Mouse (Mus musculus) embryonic facial prominence, embryonic 14.5 days (tissue): ENCODE results near the gene Srarp. TPM values are rescaled to one million over a fixed set of nuclear protein-coding genes. Genes with fewer than 3 reads are reported as not detected.

Source experiments
- ATAC-seq: fragments of 200-750 bp; cut with Nextera tagmentation; 2 replicates; pipeline ENCODE4 v1.8.0; 2017; ENCODE audit warnings: low read depth, moderate number of reproducible peaks, moderate TSS enrichment
- DNase-seq: peaks from one replicate; pipeline ENCODE4 v3.0.0-alpha.2; 2015; ENCODE audit warnings: low spot score
- H3K27ac ChIP-seq: fragments of 300-500 bp; sonication (generic); replicated peaks from 2 replicates; pipeline ENCODE4 v1.5.1; 2014; ENCODE audit warnings: low read depth, mild to moderate bottlenecking, low read length, moderate library complexity
- H3K27me3 ChIP-seq: fragments of 300-500 bp; sonication (generic); replicated peaks from 2 replicates; pipeline ENCODE4 v1.6.1; 2014; ENCODE audit warnings: low read length; ENCODE audit not compliant: control insufficient read depth, insufficient read depth
- H3K36me3 ChIP-seq: fragments of 300-500 bp; sonication (generic); 2 replicates; pipeline ENCODE4 v1.6.1; 2014; ENCODE audit warnings: low read length, mixed read lengths; ENCODE audit not compliant: control insufficient read depth, insufficient read depth
- H3K4me1 ChIP-seq: fragments of 300-500 bp; sonication (generic); 2 replicates; pipeline ENCODE4 v1.6.1; 2014; ENCODE audit warnings: antibody characterized with exemption, low read length; ENCODE audit not compliant: control insufficient read depth, insufficient read depth
- H3K4me2 ChIP-seq: fragments of 300-500 bp; sonication (generic); 2 replicates; pipeline ENCODE4 v1.6.1; 2014; ENCODE audit warnings: low read depth, mild to moderate bottlenecking, low read length, moderate library complexity, mixed read lengths
- H3K4me3 ChIP-seq: fragments of 300-500 bp; sonication (generic); 2 replicates; pipeline ENCODE4 v1.5.1; 2014; ENCODE audit warnings: low read depth, mild to moderate bottlenecking, low read length
- H3K9ac ChIP-seq: fragments of 300-500 bp; sonication (generic); 2 replicates; pipeline ENCODE4 v1.6.1; 2014; ENCODE audit warnings: low read depth, mild to moderate bottlenecking, low read length, moderate library complexity, mixed read lengths
- H3K9me3 ChIP-seq: fragments of 300-500 bp; sonication (generic); 2 replicates; pipeline ENCODE4 v1.6.1; 2016; ENCODE audit warnings: low read length; ENCODE audit not compliant: control insufficient read depth
- WGBS: fragments of 180-500 bp; shearing (Covaris S2); extraction: QIAGEN DNeasy Blood & Tissue Kit; methylation state at CpG from one replicate; pipeline ENCODE4 v1.1.7; 2014; 5-methylcytosine and 5-hydroxymethylcytosine counted together
- polyA plus RNA-seq: library from polyadenylated mRNA; unstranded; fragments of >200 nt; fragmentation: Nextera tagmentation; extraction: Ambion mirVana; gene quantifications from 2 replicates; pipeline ENCODE4 v1.2.1, GENCODE M21; 2014

Gene Srarp
- polyA plus RNA-seq, 1 experiment from 2014 or later: not detected

- peak; percentile 94 for ATAC-seq
- Histone ChIP-seq H3K9ac (peak overlapping the region; percentile 58), H3K4me1 (peaks cover 7% of the 10 kb centered on the region), H3K4me3 (peak overlapping the region; percentile 44), H3K27ac (peak overlapping the region; percentile 67; the same call in 1 of the 2 replicates), H3K4me2 (peak overlapping the region; percentile 84), H3K27me3 (no peaks in the 10 kb centered on the region), H3K36me3 (no peaks in the 10 kb centered on the region), H3K9me3 (no peaks in the 10 kb centered on the region)
- peak; percentile 86 for DNase-seq
- WGBS: 3% methylated on average over 27 of the region's 36 CpGs
Measured at GRCm38 (mm10) chr4:141425484-141426479, 10.1 kb downstream of the Srarp start.

DNA sequence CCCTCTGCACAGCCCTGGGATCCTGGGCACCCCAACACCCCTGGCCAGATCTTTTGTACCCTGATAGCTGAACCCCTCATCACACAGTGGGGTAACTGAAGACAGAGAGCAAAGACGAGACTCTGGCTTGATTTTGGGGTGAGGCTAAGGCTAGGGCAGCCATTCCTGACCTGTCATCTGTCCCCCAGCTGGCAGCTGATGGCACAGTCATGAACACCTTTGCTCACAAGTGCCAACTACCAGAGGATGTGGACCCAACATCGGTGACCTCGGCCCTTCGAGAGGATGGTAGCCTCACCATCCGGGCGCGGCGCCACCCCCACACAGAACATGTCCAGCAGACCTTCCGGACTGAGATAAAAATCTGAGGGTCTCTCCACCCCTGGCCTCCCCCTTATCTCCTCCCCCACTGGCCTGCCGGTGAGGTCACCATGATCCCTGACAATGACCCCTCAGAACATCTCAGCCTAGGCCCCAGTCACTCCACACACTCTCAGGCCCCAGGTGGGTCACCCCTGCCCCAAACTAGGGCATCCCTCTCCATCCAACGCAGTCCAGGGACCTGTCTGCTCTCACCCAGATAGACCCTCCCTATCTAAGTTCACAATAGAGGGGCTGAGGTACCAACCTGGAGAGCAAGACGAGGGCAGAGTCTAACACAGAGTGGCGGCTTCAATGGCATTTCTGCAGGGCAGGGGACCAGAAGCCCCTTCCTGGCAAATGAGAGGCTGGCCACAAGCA, 12.0 kb downstream of the Srarp start:
- no peak for DNase-seq
- Histone ChIP-seq H3K4me1 (peaks cover 7% of the 10 kb centered on the region), H3K4me3 (no peak overlapping the region), H3K36me3 (no peaks in the 10 kb centered on the region), H3K9me3 (no peaks in the 10 kb centered on the region), H3K27ac (no peak overlapping the region), H3K9ac (no peak overlapping the region), H3K4me2 (no peak overlapping the region), H3K27me3 (no peaks in the 10 kb centered on the region)
- WGBS: 79% methylated on average over 9 of the region's 13 CpGs
- no peak for ATAC-seq

GRCm38 (mm10) chr4:141423288-141423687, 12.6 kb downstream of the Srarp start:
- ATAC-seq (no peak), DNase-seq (no peak)
- WGBS: 82% methylated on average over 5 of the region's 5 CpGs
- Histone ChIP-seq H3K9me3 (no peaks in the 10 kb centered on the region), H3K9ac (no peak overlapping the region), H3K4me3 (no peak overlapping the region), H3K4me2 (no peak overlapping the region), H3K27ac (no peak overlapping the region), H3K36me3 (no peaks in the 10 kb centered on the region), H3K4me1 (peaks cover 7% of the 10 kb centered on the region), H3K27me3 (no peaks in the 10 kb centered on the region)

GRCm38 (mm10) chr4:141422841-141423240, 13.1 kb downstream of the Srarp start:
- no peak overlapping the region for H3K27ac ChIP-seq
- 89% methylated on average over 5 of the region's 5 CpGs for WGBS
- H3K4me2 ChIP-seq: no peak overlapping the region
- H3K4me1 ChIP-seq: peaks cover 7% of the 10 kb centered on the region
- no peak overlapping the region for H3K4me3 ChIP-seq
- H3K36me3 ChIP-seq: no peaks in the 10 kb centered on the region
- no peaks in the 10 kb centered on the region for H3K9me3 ChIP-seq
- DNase-seq (no peak), ATAC-seq (no peak)
- H3K9ac ChIP-seq: no peak overlapping the region
- no peaks in the 10 kb centered on the region for H3K27me3 ChIP-seq

GRCm38 (mm10) chr4:141421423-141421822, 14.5 kb downstream of the Srarp start:
- H3K9me3 ChIP-seq: no peaks in the 10 kb centered on the region; the same call in 1 of the 2 replicates
- H3K4me1 ChIP-seq: peaks cover 5% of the 10 kb centered on the region
- no peaks in the 10 kb centered on the region for H3K27me3 ChIP-seq
- H3K27ac ChIP-seq: no peak overlapping the region
- ATAC-seq (no peak), DNase-seq (peak; percentile 14)
- no peak overlapping the region for H3K9ac ChIP-seq
- H3K36me3 ChIP-seq: no peaks in the 10 kb centered on the region
- WGBS: 65% methylated on average over 8 of the region's 14 CpGs
- no peak overlapping the region for H3K4me3 ChIP-seq
- no peak overlapping the region for H3K4me2 ChIP-seq

GRCm38 (mm10) chr4:141420886-141421285, 15.0 kb downstream of the Srarp start:
- Histone ChIP-seq H3K9ac (no peak overlapping the region), H3K4me2 (no peak overlapping the region), H3K27ac (no peak overlapping the region), H3K9me3 (no peaks in the 10 kb centered on the region; the same call in 1 of the 2 replicates), H3K4me1 (peaks cover 4% of the 10 kb centered on the region), H3K27me3 (no peaks in the 10 kb centered on the region), H3K4me3 (no peak overlapping the region), H3K36me3 (no peaks in the 10 kb centered on the region)
- WGBS: 46% methylated on average over 9 of the region's 9 CpGs
- no peak for DNase-seq
- no peak for ATAC-seq

DNA sequence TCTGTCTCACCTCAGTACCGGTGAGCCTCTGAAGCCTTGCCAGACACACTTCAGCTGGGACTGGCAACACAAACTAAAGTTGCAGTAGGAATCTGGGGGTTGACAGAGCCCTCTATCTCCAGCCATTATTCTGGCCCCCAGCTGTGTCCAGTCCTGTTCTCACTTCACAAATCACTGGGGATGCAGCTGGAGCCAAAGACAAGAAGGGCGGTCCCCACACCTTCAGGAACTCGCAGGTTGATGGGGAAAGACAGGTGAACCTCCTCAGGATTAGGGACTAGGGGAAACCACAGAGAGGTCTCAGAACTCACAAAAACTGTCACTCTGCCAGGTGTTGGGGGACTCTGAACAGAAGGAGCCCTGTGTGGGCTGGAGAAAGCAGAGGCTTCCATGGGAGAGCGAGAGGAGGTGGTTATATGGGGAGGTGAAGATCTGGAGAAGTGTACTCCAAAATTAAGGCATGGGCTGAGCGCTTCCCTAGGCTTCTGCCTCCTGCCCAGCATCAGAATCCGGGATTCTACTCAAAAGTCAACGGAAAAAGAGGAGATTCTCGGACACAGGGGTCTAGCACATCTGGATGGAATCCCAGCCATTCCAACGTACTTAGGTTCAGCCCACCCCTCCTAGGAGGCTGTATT, 15.6 kb downstream of the Srarp start, which contains the start of gene Hspb7:
TSS of gene Hspb7 (plus strand) at position 588 of the 638 bp plus-strand sequence.
- H3K36me3 ChIP-seq: no peaks in the 10 kb centered on the region
- no peak within 1 kb of the TSS for H3K4me2 ChIP-seq
- no peaks in the 10 kb centered on the region for H3K27me3 ChIP-seq
- H3K4me1 ChIP-seq: peaks cover 4% of the 10 kb centered on the region
- no peak within 1 kb of the TSS for H3K4me3 ChIP-seq
- H3K9me3 ChIP-seq: no peaks in the 10 kb centered on the region; the same call in 1 of the 2 replicates
- no peak within 1 kb of the TSS for H3K9ac ChIP-seq
- ATAC-seq (no peak), DNase-seq (no peak)
- 45% methylated on average over 9 of the region's 9 CpGs for WGBS
- no peak within 1 kb of the TSS for H3K27ac ChIP-seq
